8 mouse cellular contexts compared by ENCODE assay signal in genomic region chr1:133842074-133842725, GRCm38 (mm10). TPM values are rescaled to one million over a fixed set of nuclear protein-coding genes. Genes with fewer than 3 reads are reported as not detected.
DNase-seq lines count a peak whose midpoint lies in the region; ATAC-seq and TF ChIP-seq lines count a peak whose summit lies in the region.
"Had no signal": no experiment of that assay in that cellular context is flagged by ENCODE, and none has a peak within 500 bp of the region (broad histone marks: within the 10 kb centered on the region; RNA-seq: fewer than 3 reads in every experiment).

No protein-coding gene starts in this region.

- dilution Hi-C loops in CH12.LX (cut with MboI; ENCODE audit: extremely low pct_ligation_motif_present, extremely low pct_unique_long_range_greater_than_20kb, low sequenced_read_pairs): no loop called here

- no peak for TF ChIP-seq EP300 in CH12.LX (IDR thresholded peaks at IDR 0.05; ENCODE audit: low read length)

- 58% methylated on average over 11 of the region's 11 CpGs for WGBS in midbrain, embryonic 14.5 days

- ATAC-seq in inflammation-experienced regulatory T-cells, adult 6 months: peak; percentile 72
- ATAC-seq in midbrain, embryonic 14.5 days (ENCODE audit: low FRiP score, low TSS enrichment): no peak

- H3K4me3 ChIP-seq in CH12.LX (replicated peaks in 1 of 3; ENCODE audit: low read depth in 2 of 3, low read length in 2 of 3, poor library complexity in 1 of 3): no peak overlapping the region
- H3K4me3 ChIP-seq in midbrain, embryonic 14.5 days (replicated peaks; ENCODE audit: low read depth, low read length): no peak overlapping the region
- H3K4me3 ChIP-seq: limb, embryonic 15.5 days had no signal

- DNase-seq in CH12.LX (ENCODE audit: extremely low read depth): peak; percentile 35
- peak; percentile 44 for DNase-seq in c-Kit-positive CD71-negative TER-119-negative erythroid progenitor cells, embryonic 14.5 days (ENCODE audit: low read depth)
- DNase-seq in midbrain, embryonic 14.5 days: peak; percentile 56
- no peak for DNase-seq in heart, postnatal 4 days
- no peak for DNase-seq in spleen, postnatal 4 days (ENCODE audit: low spot score in 2 of 2)
- DNase-seq in kidney, adult 18-20 months: no peak

- in situ Hi-C loops in CH12.LX (cut with MboI; ENCODE audit: low pct_ligation_motif_present, low pct_unique_long_range_greater_than_20kb, low sequenced_read_pairs): no loop called here

- H3K27me3 ChIP-seq in CH12.LX (replicated peaks): no peaks in the 10 kb centered on the region
- no peaks in the 10 kb centered on the region for H3K27me3 ChIP-seq in midbrain, embryonic 14.5 days (ENCODE audit: control insufficient read depth, insufficient read depth, low read length)
- H3K27me3 ChIP-seq: limb, embryonic 15.5 days had no signal

- H3K36me3 ChIP-seq in CH12.LX (replicated peaks in 1 of 2; ENCODE audit: control insufficient read depth in 1 of 2, insufficient read depth in 1 of 2, low read length in 1 of 2): no peaks in the 10 kb centered on the region
- no peaks in the 10 kb centered on the region for H3K36me3 ChIP-seq in midbrain, embryonic 14.5 days (ENCODE audit: control insufficient read depth, insufficient read depth, low read length)
- H3K36me3 ChIP-seq: limb, embryonic 15.5 days had no signal

- H3K4me2 ChIP-seq in CH12.LX (ENCODE audit: insufficient read depth, low read depth, poor library complexity, severe bottlenecking): peak overlapping the region; percentile 23; the same call in 1 of the 2 replicates
- H3K4me2 ChIP-seq in midbrain, embryonic 14.5 days (ENCODE audit: low read length): no peak overlapping the region
- H3K4me2 ChIP-seq: limb, embryonic 15.5 days had no signal

- TF ChIP-seq POLR2A in CH12.LX (IDR thresholded peaks at IDR 0.05; ENCODE audit: low read depth, low read length): no peak

- peaks cover 11 to 46% of the 10 kb centered on the region in 2 experiments for H3K4me1 ChIP-seq in CH12.LX (ENCODE audit: control insufficient read depth in 1 of 2, insufficient read depth in 2 of 2)
- H3K4me1 ChIP-seq in midbrain, embryonic 14.5 days (ENCODE audit: control insufficient read depth, insufficient read depth, low read length): peaks cover 14% of the 10 kb centered on the region

- no peak overlapping the region for H3K27ac ChIP-seq in CH12.LX (ENCODE audit: insufficient read depth, low read depth)
- no peak overlapping the region for H3K27ac ChIP-seq in midbrain, embryonic 14.5 days (replicated peaks; ENCODE audit: low read depth, low read length)
- H3K27ac ChIP-seq: limb, embryonic 15.5 days had no signal

- peaks cover 4% of the 10 kb centered on the region for H3K9me3 ChIP-seq in CH12.LX (replicated peaks; ENCODE audit: low read length)
- H3K9me3 ChIP-seq in midbrain, embryonic 14.5 days (ENCODE audit: control insufficient read depth, low read length): no peaks in the 10 kb centered on the region
- H3K9me3 ChIP-seq: limb, embryonic 15.5 days had no signal

- TF ChIP-seq RAD21 in CH12.LX (IDR thresholded peaks at IDR 0.05; ENCODE audit: low read depth, low read length): no peak

- TF ChIP-seq CTCF in CH12.LX (conservative IDR thresholded peaks at IDR 0.05 in 1 of 2, IDR thresholded peaks at IDR 0.05 in 1 of 2; ENCODE audit: low read depth in 2 of 2, low read length in 2 of 2): no peak

- H3K79me2 ChIP-seq in CH12.LX (replicated peaks; ENCODE audit: control insufficient read depth, extremely low read depth, insufficient read depth, poor library complexity, severe bottlenecking): no peaks in the 10 kb centered on the region

- H3K9ac ChIP-seq in CH12.LX (ENCODE audit: insufficient read depth, low read depth): no peak overlapping the region
- no peak overlapping the region for H3K9ac ChIP-seq in midbrain, embryonic 14.5 days (replicated peaks; ENCODE audit: low read length)
- H3K9ac ChIP-seq: limb, embryonic 15.5 days had no signal

TF ChIP-seq in CH12.LX, 34 proteins besides CTCF, POLR2A, EP300 and RAD21:
- TF ChIP-seq SMC3 (IDR thresholded peaks at IDR 0.05; ENCODE audit: low read depth, low read length) (no peak), GABPA (IDR thresholded peaks at IDR 0.05; ENCODE audit: insufficient replicate concordance, low read depth, low read length) (no peak), ELF1 (IDR thresholded peaks at IDR 0.05; ENCODE audit: low read depth, low read length) (no peak), PAX5 (IDR thresholded peaks at IDR 0.05; ENCODE audit: low read length) (no peak)

RNA-seq across cellular contexts. Expression of gene Atp2b4, which starts 41.4 kb away (rescaled TPM):
- total RNA-seq in CH12.LX (2012; rRNA removed): 15.9 and 17.5 TPM in 2 replicates
- total RNA-seq in CH12.LX (2014; rRNA removed): 5.8 and 6.9 TPM in 2 replicates
- polyA plus RNA-seq in CH12.LX (2012; ENCODE audit: insufficient read length, low read depth): 16.2 and 18.4 TPM in 2 replicates
- 10 to 100 TPM; 13.7 to 26.5 (median 16.2) TPM for polyA plus RNA-seq in inflammation-experienced regulatory T-cells, adult 6 months (2017; shearing (Covaris generic))
- 14.1 and 15.6 TPM in 2 replicates for polyA plus RNA-seq in midbrain, embryonic 14.5 days (2014; fragmentation: Nextera tagmentation; extraction: Ambion mirVana)
- 10 to 100 TPM; 32.4 to 37.4 TPM for total RNA-seq in heart, postnatal 4 days (2021)

Comparison
In these comparisons a context has a peak if more than half of its experiments do, and no peak if none do; other contexts are left out.
1. DNase-seq: peak in CH12.LX (single experiment), c-Kit-positive CD71-negative TER-119-negative erythroid progenitor cells, embryonic 14.5 days (single experiment) and midbrain, embryonic 14.5 days (single experiment); none in heart, postnatal 4 days (single experiment), spleen, postnatal 4 days (0 of 2) and kidney, adult 18-20 months (single experiment).